Mouse (Mus musculus): ENCODE data around the gene Hif1an. TPM values are rescaled to one million over a fixed set of nuclear protein-coding genes. Genes with fewer than 3 reads are reported as not detected.

Hif1an gene
- total RNA-seq (2015; ENCODE audit: low replicate concordance) (1.8 and 2.5 TPM in 2 replicates), total RNA-seq (2017; ENCODE audit: low replicate concordance) (3.6 and 5.8 TPM in 2 replicates)

DNA sequence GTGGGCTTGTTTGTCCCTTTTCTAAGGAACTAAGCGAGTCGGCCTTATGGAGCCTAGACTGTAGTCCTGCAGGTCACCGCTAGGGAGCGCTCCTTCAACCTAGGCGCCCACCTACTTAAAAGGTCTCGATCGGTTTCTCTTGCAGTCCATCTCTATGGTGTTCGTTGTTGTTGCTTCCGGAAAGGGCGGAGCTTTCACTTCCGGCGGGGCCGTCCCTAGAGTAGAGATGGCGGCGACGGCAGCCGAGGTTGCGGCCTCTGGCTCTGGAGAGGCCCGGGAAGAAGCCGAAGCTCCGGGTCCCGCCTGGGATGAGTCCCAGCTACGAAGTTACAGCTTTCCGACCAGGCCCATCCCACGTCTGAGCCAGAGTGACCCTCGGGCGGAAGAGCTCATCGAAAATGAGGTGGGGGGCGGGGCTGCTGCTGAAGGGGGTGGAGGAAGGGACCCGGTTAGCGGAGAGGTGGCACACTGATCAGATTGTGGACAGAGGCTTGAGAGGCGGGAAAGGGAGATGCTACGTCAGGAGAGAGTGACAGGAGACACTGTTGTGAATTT is at the start of gene Hif1an:
Gene Hif1an, plus strand, starts transcription at position 199 of the 555 bp plus-strand sequence.
- peak; percentile 98 for ATAC-seq (replicated peaks; ENCODE audit: low FRiP score, poor library complexity, severe bottlenecking)

GRCm38 (mm10) chr19:44513054-44513833 is 49.4 kb upstream of the Hif1an start:
- no peak for ATAC-seq (replicated peaks; ENCODE audit: low FRiP score, poor library complexity, severe bottlenecking)

- ATAC-seq (replicated peaks; ENCODE audit: low FRiP score, poor library complexity, severe bottlenecking): no peak
Measured at GRCm38 (mm10) chr19:44513921-44514482, 48.6 kb upstream of the Hif1an start.

DNA sequence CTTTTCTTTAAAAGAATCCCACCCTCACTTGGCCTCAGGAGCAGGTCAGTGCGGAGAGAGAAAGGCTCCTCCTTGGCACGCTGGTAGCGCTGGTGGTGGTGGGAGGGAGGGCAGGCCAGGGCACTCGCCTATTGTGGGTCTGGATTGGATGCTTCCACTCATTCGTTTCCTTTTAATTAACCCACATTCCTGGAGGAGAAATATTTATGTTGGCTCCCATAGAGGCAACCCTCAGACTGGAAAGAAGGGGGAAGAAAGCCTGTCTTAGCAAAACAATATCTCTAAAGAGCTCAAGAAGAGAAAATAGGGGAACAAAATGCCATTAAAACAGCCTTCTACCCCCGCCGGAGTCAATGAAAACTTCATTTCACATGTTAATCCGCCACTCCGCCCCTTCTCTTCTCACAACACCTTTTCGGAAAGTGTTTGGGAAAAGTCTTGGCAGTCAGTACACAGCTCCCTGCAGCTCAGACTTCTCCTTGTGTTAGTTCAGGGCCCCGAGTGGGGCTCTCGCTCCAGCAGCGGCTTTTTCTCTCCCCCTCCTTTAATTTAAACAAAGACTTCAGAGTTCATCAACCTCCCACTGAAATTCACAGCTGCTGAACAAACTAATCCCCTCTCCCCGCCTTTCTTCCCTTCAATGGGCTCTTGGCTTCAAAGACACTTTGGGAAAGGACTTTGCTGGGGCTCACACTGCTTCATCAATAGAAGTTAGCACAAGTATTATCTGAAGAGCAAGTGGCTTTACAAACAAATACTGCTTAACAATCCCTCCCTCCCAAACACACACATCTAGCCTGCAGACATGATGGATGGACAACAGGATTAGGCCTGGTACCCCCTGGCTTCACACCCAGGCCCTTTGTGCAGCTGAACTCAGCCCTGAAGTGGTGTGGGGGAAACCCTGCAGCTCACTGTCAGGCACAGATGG is 47.9 kb upstream of the Hif1an start:
- ATAC-seq (replicated peaks; ENCODE audit: low FRiP score, poor library complexity, severe bottlenecking): no peak

GRCm38 (mm10) chr19:44515769-44516168 is 46.9 kb upstream of the Hif1an start:
- ATAC-seq (replicated peaks; ENCODE audit: low FRiP score, poor library complexity, severe bottlenecking): no peak

DNA sequence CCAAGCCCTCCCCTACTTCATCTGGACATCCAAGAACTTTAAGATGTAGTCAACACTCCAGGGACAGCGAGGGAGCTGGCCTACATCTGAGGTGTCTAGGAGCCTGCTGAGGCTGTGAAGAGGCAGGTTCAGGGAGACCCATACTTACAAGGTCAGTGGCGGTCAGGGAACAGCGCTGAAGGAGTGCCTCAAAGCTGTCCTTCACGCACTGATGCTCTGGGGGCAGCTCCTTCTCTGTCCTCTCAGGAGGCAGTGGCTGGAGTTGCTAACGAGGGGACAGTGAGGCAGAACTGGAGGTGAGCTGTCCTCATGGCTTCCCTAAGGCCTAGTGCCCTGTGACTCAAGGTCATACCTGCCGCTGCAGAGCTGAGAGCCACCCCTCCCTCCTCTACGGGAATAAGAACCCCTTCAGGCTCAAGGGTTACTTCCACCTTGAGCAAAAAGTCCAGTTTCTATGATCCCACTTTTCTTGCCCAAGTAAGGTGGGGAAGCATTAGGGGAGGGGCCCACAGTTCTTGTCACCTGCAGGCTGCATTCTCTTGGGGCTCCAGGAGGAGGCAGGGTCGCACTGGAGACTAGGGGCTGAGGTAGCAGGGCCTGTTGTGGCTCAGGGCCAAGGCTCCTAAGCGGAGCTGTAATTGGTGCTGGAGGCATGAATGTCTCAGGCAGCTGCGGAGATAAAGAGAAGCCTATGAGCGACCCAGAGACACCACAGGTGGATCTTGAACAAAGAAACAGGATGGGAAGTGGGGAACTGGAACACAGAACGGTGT is 44.5 kb upstream of the Hif1an start:
- ATAC-seq (replicated peaks; ENCODE audit: low FRiP score, poor library complexity, severe bottlenecking): no peak

- ATAC-seq (replicated peaks; ENCODE audit: low FRiP score, poor library complexity, severe bottlenecking): no peak
Measured at GRCm38 (mm10) chr19:44519152-44519551, 43.5 kb upstream of the Hif1an start.

GRCm38 (mm10) chr19:44525551-44526205 is 37.0 kb upstream of the Hif1an start:
- no peak for ATAC-seq (replicated peaks; ENCODE audit: low FRiP score, poor library complexity, severe bottlenecking)

- no peak for ATAC-seq (replicated peaks; ENCODE audit: low FRiP score, poor library complexity, severe bottlenecking)
Measured at GRCm38 (mm10) chr19:44530018-44530417, 32.6 kb upstream of the Hif1an start.

- no peak for ATAC-seq (replicated peaks; ENCODE audit: low FRiP score, poor library complexity, severe bottlenecking)
Measured at GRCm38 (mm10) chr19:44535376-44535775, 27.3 kb upstream of the Hif1an start.

GRCm38 (mm10) chr19:44537416-44537815 is 25.2 kb upstream of the Hif1an start:
- no peak for ATAC-seq (replicated peaks; ENCODE audit: low FRiP score, poor library complexity, severe bottlenecking)

DNA sequence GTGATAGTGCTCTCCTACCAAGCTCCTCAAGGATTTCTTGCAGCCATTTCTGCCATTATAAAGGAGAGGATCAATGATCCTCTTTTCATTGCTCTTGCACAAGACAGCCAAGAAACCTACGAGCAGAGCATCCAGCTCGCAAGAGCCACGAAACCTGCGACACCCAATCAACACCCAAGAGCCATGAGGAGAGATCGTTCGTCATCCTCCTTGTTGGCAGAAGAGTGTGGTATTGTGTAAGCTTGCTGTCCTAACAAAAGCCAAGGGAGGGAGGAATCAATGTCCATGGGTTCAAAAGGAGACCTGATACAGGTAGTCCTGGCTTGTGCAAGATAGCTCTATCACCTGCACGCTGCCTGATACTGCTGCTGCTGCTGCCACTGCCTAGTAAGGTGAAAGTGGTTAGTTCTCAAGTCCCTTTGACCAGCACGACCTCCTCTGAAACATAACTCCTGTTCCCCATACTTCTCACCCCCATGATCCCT is 19.9 kb upstream of the Hif1an start:
- ATAC-seq (replicated peaks; ENCODE audit: low FRiP score, poor library complexity, severe bottlenecking): no peak

DNA sequence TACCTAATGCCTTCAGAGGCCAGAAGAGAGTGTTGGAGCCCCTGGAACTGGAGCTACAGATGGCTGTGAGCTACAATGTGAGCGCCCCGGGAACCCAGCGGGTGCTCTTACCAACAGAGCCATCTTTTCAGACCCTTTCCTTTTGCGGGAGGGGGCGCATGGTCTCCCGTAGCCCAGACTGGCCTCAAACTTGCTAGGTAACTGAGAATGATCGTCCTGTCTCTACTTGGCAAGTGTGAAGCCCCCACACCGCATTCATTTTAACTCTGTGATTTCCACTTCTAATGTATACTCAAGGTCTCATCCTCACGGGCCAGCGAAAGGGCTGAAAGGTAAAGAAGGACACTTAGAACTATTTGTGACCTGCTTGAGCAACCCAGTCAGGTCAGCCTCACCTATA is 18.3 kb upstream of the Hif1an start:
- ATAC-seq (replicated peaks; ENCODE audit: low FRiP score, poor library complexity, severe bottlenecking): no peak

DNA sequence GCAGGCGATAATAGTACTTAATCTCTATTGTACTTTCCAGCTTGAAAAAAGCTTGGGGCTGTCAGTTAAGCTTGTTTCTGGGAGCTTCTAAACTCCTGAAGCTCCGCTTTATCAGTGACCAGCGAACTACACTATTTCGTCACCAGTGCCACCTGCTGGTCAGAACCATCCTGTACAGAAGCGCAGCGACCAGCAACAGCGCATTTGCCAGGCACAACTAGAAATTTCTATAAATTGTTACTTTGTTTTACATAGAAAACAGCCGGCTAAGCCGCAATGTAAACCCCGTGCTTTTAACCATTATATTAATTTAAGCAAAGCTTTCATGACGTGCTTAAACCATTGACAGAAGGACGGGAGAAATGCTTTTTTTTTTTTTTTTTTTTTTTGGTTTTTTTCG is 17.9 kb upstream of the Hif1an start:
- peak; percentile 79 for ATAC-seq (replicated peaks; ENCODE audit: low FRiP score, poor library complexity, severe bottlenecking)

DNA sequence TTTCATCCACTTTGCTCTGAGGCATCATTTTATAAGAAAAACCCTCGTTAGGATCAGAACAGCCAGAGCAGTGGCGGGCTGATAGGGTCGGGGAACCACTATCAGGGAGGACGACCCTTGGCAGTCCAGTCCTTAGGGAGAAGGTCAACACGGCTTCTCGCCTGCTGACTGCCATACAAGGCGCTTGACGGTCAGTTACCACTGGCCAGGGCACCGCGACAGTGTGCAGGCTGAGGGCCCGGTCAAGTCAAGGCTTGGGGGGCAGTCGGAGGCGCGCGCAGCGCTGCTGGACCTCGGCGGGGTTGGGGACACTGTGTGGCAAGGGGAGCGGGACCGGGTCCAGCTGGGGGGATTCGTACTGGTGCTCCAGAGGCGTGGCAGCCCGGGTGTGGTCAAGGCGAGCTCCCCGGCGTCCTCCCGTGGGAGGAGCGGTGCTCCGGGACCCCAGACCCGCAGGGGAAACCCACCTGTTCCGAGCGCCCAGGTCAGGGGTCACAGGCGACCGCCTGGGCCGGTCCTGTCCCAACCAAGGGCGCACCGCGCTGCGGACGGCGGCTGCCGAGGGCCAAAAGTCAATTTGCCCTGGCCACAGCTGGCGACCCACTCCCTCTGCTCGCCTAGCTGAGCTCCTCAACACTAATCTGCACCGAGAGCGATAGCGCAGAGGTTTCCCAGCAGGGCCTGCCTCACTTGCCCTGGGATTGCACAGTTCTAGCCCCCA is 17.2 kb upstream of the Hif1an start, which contains the start of gene Sec31b:
Gene Sec31b, minus strand, starts transcription at position 544 of the 721 bp plus-strand sequence.
- ATAC-seq (replicated peaks; ENCODE audit: low FRiP score, poor library complexity, severe bottlenecking): 0 out of 2 replicates have a peak, but pooled peaks have one; percentile 17

- no peak for ATAC-seq (replicated peaks; ENCODE audit: low FRiP score, poor library complexity, severe bottlenecking)
Measured at GRCm38 (mm10) chr19:44552731-44553130, 9.9 kb upstream of the Hif1an start, which contains the start of gene Gm20538. Gene Gm20538, minus strand, starts transcription at chr19:44552831.

GRCm38 (mm10) chr19:44553286-44553685 is 9.4 kb upstream of the Hif1an start:
- ATAC-seq (replicated peaks; ENCODE audit: low FRiP score, poor library complexity, severe bottlenecking): no peak

DNA sequence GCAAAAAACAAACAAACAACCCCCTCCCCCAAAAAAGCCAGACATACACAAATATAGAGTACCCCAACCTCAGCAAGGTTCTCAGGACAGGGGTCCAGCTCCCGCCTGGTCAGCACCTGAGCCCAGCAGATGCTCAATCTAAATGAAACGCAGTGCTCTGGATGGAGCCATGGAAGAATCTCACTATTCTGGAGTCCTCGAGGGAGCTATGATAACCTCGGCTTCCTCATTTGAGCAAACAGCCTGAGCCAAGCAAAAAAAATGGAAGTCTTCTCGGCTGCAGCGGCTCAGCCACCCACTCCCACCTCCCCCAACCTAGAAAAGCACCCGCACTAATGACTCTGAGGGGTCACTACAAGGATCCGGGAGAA is 8.2 kb upstream of the Hif1an start:
- no peak for ATAC-seq (replicated peaks; ENCODE audit: low FRiP score, poor library complexity, severe bottlenecking)
